Mouse (Mus musculus) testis, postnatal 14 days (tissue): ENCODE results near the gene Polr3f.

ENCODE experiments used
- DNase-seq: peaks from one replicate; pipeline ENCODE4 v3.0.0; 2021; ENCODE audit warnings: low spot score

Gene Polr3f

DNA sequence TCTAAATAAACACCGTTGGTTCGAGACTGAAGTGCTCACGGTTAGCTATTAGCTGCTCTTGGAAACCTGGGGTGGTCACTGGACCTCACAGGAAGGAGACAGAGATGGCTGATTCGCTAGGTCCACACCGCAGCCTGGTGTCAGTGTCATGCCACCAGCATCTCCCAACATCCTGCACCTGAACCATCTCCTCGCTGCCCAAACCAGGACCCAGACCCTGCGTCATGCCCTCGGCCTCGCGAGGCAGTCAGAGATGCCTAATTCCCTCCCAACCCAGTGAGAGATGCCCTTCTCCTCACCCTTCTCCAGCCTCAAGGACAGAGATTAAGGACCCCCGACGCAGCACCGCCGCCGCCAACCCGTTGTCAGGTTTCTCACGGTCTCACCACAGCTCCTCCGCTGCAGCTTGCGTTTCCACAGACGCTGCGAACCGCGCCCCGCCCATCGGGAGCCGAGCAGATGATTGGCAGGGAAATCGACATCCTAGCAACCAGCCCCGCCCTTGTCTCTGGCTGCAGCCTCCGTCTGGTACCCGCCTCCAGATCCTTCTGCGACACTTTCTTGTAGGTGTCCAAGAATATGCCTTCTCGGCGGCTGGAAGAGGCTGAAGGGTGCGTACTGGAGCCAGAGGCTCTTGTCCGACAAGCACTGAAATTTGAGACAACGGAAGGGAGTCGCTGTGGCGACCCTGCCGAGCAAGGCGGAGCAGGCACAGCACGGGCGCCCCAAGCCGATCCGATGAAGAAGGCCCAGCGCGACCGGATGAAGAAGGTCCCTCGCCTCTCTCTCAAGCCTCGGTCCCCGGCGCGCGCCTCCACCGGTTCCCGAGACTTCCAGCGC lies at the start of gene Polr3f, which contains the start of gene Dzank1:
TSS of gene Polr3f (plus strand) at position 738 of the 840 bp plus-strand sequence.
TSS of gene Dzank1 (minus strand) at position 434 of the 840 bp plus-strand sequence.
- peak; percentile 96 for DNase-seq

DNA sequence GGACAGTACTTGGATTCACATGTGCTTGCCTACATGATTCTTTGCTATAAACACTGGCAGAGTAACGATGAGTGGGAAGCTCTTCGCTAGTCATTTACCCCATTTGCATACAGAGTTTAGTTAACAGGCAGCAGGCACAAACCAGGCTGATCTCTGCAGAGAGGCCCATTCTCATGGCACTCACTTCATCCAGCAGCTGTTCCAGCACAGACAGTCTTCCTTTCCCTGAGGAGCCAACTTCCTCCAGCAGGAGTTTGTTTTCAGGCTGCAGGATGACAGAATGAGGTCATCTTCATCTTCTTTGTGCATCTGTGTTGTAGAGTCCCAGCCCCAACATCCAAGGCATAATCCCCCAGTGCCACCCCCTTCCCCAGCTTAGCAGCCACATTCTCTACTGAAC lies 48.1 kb upstream of the Polr3f start:
- DNase-seq, result no peak

DNA sequence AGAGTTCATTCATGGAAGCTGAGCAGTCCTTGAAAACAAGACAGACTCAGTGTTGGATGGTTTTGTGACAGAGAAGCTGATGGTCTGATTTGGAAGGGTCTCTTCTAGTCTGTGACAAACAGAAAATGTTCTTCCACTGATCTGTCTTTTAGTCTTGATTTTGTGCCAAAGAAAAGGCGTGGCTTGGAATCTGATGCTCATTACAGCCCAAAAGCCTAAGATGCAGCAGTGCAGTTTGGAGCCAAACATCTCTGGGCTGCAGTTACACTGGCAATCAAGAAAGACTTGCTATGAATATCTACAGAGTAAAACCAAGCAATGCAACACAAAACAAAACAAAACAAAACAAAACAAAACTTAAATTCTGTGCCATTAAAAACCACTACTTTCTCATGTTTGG lies 43.4 kb upstream of the Polr3f start:
- no peak for DNase-seq

DNA sequence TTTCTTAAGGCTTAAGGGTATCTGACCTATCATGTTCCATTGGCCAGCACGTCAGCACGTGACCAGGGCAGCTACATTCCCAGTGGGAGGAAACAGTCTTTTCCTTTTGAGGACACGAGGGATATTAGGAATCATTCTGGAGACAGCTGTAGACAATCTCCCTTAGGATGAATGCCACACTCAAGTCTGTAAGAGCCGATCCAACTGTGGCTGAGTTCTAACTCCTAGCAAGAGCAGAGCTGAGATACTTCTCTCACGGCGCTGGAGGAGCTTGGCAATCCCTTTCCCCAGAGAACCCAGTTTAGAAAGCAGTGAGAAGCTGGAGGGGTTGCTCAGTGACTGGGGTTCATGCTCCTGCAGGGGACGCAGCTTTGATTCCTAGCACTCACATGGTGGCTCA lies 42.1 kb upstream of the Polr3f start:
- DNase-seq, result no peak

DNA sequence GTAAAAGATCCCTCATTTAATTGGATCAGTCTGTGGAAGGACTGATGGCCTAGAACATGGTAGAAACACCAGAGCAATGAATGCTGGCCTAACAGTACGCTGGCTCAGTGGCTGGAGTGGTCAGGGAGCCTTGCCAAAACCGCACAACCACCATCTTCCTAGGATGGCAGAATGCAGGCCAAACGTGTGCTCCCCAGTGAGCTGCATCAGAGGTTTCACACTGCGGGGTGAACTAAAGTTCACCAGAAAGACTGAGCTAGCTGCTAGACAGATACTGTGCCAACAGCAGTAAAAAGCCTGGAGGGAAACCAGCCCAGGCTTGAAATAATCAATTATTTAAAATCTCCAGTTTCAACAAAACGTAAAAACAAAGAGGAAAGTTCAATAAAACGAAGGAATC lies 40.0 kb upstream of the Polr3f start:
- DNase-seq, result no peak

DNA sequence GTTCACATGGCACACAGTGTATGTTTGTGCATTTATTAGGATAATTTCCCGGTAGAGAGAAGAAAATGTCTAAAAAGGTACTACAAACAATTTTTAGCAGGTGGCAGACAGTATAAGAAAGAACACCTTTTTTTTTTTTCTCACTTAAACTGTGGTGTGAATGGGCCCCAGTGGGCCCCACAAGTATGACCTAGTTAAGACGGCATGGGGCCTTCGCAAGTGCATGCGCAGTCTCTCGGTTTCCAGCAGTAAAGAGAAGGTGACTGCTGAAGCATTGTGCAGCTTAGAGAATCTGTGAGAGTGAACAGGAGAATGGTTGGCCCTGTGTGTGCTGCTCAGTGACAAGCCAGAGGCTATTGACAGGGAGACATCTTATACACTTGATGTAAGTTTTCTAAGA lies 38.2 kb upstream of the Polr3f start:
- no peak for DNase-seq

DNA sequence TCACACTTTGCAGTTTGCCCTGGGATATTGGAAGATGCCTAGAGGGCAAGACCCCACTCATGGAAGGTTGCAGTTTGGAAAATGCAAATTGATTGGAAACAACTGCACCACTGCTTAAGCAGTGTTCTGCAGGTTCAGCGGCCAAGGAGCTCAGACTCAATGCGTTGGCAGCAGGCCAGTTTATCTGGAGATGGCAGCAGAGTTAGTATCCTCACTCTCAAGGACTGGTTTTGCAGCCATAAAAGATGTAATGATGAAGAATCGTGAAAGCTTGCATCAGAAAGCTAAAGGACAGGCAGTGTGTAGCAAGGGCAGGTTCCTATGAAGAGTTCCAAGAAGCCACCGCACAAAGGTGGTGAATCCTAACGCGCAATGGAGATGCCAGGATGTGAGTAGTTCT lies 25.4 kb upstream of the Polr3f start:
- no peak for DNase-seq

GRCm38 (mm10) chr2:144514619-144515018 lies 12.9 kb upstream of the Polr3f start:
- no peak for DNase-seq

GRCm38 (mm10) chr2:144519772-144520171 lies 7.7 kb upstream of the Polr3f start:
- no peak for DNase-seq

DNA sequence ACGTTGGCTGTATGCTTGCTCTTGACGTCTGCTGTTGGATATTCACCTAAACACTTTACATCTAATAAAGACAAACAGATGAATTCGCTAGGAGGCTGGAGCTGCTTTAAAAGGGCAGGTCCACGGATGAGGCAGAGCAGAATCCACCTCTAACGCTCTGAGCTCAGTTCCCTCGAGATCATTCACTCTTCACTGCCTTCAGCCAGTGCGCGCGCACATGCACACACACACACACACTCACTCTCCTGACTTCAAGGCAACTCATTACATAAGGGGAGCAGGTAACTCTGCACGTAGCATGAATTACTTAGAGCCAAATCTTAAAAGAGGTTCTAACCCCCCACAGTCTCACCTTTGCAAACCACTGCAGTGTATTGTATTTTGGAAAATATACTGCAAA lies 1.7 kb upstream of the Polr3f start:
- DNase-seq, result no peak

DNA sequence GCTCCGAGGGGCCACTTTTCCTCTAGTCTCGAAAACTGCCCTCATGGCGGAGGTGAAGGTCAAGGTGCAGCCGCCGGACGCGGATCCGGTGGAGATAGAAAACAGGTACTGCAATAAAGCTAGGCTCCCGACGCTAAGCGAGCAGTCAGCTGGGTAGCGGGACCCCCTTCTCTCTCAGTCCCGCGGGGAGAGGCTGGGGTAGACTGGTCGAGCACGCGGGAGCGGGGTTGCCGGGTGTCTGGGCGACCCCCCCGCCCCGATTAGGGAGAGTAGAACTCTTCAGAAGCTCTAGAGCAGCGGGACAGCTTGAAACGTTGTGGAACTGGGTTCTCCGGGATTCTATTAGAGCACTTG lies 280 bp downstream of the Polr3f start:
- no peak for DNase-seq

DNA sequence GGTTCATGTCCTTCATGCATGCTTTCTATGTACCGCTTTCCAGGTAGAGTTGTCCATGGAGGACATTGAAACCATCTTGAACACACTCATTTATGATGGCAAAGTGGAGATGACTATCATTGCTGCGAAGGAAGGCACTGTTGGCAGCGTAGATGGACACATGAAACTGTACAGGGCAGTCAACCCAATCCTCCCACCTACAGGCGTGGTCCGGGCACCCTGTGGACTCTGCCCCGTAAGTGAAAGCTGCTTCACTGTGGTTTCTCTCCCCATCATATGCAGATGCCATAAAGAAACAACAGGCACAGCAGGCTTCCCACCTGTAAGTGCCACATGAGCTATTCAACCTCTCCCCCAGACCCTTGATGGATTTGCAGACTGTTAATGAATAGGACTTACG lies 9.6 kb downstream of the Polr3f start:
- no peak for DNase-seq

GRCm38 (mm10) chr2:144541246-144541645 lies 13.7 kb downstream of the Polr3f start:
- no peak for DNase-seq

DNA sequence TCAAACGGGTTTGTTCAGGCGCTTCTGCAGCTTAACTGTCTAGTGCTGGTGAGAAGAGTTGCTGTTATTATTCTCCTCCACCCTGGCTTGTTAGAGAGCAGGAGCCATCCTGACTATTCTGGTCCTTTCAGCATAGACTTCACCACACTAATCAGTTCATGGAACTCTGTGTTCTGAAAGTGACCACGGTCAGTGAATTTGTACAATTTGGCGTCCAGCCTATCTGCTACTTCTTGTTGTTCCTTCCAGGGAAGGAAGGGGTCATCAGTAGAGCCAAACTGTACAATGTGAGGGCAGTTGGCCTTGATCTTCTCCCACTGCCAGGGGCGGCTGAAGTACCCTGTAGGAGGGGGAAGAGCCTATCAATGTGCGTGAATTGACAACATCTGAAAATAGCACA lies 16.2 kb downstream of the Polr3f start:
- DNase-seq, result peak; percentile 78

DNA sequence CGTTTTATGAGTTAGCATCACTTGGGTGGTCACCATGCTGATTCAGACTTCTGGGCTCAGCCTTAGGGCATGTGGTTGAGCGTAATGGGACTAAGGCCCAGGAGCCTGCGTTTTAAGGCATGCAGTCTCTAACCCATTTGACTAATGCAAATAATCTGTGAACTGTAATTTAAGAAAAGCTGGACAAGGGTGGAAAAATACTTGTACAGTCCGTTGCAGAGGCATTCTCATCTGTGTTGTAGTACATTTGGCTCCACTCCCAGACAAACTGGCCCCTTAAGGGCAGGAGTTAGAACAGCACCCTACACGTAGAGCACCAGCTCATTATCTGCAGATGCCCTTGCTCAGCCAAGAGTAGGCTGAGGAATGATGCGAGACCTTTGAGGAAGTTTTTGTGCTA lies 17.1 kb downstream of the Polr3f start:
- DNase-seq, result peak; percentile 29

GRCm38 (mm10) chr2:144545061-144545460 lies 17.5 kb downstream of the Polr3f start:
- no peak for DNase-seq

DNA sequence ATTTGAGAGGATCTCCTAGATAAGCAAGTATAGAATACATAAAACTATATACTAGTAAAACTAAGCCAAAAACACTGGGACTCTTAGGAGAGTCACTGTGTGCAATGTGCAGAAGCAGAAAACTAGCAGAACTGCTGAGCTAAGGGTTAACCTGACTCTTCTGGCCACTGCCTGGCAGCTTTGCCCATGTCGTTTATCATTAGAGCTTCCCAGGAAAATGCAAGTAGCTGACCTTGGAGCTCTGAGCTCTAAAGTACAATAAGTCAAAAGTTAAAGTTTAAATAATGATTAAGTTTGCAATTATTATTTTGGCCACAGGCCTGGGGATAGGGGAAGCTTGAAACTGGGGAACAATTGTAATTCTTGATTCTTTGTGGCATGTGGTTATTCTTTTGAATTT lies 18.0 kb downstream of the Polr3f start:
- DNase-seq, result peak; percentile 18

GRCm38 (mm10) chr2:144547559-144547958 lies 20.0 kb downstream of the Polr3f start:
- no peak for DNase-seq

- peak; percentile 76 for DNase-seq
Observed at GRCm38 (mm10) chr2:144550529-144550928, 23.0 kb downstream of the Polr3f start, which contains the start of gene Rbbp9. TSS of gene Rbbp9 (minus strand) at chr2:144550869.

DNA sequence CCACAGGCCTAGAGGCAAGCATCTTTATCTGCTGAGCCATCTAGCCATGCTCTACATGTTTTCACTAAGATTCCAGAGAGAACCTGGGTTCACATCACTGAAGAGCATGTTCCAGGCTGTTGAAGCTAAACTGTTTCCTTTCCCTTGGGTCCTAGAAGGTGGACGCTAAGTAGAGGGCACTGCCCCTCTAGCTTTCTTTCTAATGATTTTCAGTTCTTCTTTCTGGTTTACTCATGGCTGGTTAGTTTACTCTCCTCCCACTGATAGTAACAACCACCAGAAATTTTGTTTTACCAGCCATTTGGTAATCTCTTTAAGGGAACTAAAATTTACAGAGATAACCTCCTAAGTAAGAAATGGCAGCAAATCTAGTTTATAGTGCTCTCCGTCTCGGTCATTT lies 26.4 kb downstream of the Polr3f start:
- no peak for DNase-seq

- no peak for DNase-seq
Observed at GRCm38 (mm10) chr2:144555286-144555819, 27.8 kb downstream of the Polr3f start.

GRCm38 (mm10) chr2:144555820-144556552 lies 28.5 kb downstream of the Polr3f start, which contains the start of gene Sec23b:
TSS of gene Sec23b (plus strand) at chr2:144556229.
- peak; percentile 98 for DNase-seq

- DNase-seq, result no peak
Observed at GRCm38 (mm10) chr2:144588723-144589122, 61.2 kb downstream of the Polr3f start.
